Mouse (Mus musculus): Measurements from ENCODE around the gene Insc. TPM values are rescaled to one million over a fixed set of nuclear protein-coding genes. Genes with fewer than 3 reads are reported as not detected.
A peak's percentile ranks its signal among the peaks of the same experiment; 100 is the strongest.

The Insc gene
- total RNA-seq, 2 experiments from 2014 or later = 2.3 to 6.2 TPM

DNA sequence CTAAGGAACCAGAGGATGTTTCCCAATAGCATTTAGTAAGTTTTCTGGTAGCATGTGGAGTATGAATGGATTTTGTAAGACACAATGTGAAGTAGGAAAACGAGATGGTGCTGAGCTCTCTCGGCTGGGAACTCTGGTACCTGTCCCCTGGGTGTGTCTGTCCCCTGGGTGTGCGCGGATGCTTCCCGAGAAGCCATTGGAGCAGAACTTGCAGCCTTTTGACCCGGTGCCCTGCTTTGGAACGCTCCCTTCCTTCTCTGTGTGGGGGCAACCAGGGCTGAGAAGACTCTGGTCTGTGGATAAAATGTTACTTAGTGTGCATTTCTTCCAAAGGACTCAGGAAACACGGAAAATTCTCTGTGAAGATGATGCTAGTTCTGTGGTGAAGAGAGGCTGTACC, 75.3 kb downstream of the Insc start:
- no peak for DNase-seq (ENCODE audit: low spot score in 2 of 2)

DNA sequence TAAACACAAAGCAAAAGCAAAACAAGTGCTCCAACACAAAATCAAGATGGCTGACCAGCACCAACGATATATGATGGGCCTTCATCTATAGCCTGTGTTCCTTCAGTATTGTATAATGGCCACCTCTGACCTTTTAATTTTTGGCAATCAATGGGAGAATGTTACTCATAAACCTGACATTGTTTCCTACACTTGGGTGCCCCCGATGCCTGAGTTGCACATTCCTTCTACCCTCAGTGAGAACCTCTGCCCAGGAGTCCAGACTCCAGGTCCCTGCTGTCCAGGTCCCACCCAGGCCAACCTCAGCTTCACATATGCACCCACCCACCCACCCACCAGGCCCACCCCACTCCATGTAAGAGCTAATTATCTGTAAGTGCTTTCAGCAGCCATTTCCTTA, 79.2 kb downstream of the Insc start:
- DNase-seq (ENCODE audit: low spot score in 2 of 2) = no peak

DNA sequence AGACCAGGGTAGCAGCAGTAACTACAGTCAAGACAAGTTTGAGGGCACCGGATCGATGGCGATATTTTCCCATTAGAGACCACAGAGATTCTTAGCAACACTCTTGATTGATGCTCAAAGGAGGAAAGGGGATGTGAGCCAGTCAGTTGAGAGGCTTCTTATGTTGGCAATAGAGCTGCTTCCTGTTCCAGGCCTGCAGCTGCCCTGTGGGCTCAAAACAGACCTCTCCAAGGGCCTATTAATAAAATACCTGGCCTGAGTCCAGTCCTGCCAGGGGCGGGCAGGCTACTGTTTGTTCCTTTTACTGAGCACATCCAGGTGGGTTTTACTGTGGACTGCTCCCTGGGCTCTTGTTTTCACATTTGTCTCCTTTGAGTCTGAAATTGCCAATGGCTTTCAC, 83.9 kb downstream of the Insc start:
- no peak for DNase-seq (ENCODE audit: low spot score in 2 of 2)

DNA sequence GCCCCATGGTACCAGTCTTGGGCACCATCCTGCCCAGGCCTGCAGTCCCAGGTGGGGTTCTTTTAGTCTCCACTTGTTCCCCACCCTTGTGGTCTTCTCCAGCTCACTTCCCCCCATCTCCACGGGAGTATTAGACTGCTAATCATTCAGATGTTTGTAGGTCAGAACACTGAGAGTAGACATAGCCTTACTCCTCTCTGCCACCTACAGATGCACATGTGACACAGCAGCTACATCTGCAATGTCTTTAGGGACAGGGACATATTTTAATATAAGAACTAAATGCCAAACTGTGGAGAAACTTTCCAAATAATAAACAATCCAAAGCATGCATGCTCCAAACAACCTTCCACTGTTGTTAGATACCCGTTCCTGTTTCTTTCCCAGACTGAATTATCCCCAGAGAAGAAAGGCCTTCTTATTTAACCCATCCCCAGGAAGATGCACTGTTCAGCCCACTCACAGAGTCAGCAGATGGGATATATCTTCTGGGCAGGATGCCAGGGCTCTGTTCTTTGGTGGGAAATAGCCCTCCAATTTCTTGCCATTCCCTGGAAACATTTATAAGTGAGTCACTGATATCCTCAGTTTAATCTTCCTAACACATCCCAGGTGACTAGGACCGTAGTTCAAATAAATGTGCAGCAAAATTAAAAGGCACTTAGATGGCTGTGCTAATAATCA, 88.9 kb downstream of the Insc start:
- DNase-seq (ENCODE audit: low spot score in 2 of 2) = peak in 1 of 2 experiments; percentile 41

DNA sequence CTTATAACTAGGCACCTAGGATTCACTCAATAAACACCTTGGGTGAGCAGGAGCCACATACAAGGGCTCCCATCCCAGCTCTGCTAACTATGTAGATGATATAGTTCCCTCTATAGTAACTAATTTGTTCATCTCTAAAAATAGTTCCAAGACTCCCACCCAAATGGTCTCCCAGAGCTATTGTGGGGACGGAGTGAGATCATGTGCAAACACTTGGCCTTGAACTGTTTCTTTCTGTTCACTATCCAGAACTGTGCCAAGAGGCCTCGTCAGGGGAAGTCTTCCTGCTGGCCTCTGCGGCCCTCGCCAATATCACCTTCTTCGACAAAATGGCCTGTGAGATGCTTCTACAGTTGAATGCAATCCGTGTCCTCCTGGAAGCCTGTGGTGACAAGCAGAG, 91.0 kb downstream of the Insc start:
- DNase-seq (ENCODE audit: low spot score in 2 of 2) = no peak

DNA sequence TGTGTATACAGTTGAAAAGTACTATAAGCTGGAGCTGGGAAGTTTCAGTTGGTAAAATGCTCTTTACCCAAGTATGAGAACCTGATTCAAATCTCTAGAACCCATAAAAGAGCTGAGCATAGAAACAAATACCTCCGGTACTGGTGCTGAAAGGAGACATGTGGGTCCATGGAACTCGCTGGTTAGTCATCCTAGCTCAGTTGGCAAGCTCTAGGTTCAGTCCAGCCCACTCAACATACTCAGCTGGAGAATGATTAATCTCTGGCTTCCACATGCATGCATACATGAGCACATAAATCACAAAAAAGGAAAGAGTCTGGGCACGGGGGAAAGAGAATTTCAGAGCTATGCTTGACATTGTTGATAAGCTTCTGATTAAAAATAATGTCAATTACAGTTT, 93.8 kb downstream of the Insc start:
- DNase-seq (ENCODE audit: low spot score in 2 of 2) = peak in 1 of 2 experiments; percentile 18

DNA sequence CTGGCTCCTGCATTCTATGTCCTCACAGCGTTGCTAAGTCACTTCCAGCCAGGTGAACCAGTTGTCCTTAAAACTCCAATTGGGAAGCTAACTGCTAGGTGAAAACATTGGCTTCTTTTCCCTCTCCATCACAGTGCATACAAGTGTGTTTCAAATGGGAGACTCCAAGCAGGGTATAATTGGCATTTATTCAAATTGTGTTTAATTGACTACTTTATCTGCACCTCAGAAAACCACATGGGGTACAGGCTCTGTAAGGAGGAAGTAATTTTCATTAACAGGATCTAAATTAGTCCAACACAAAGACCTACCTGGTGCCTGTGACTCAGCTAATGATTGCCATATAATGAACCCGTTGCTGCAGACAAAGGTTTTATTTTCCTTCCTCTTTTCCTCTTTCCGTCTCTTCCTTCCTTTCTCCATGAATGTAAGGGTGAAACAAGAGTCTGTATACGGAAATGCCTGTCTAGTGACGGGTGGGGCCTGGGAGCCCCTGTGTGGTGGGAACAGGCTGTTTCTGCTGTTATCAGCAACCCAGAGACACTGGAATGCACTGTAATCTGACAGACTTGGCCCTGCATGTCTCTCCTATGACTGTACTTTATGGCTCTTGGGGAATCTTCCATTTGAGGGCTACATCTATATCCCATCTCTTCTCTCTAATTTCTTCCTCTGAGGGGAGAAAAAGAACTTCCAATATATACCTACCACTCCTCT, 96.7 kb downstream of the Insc start:
- DNase-seq (ENCODE audit: low spot score in 2 of 2) = no peak

DNA sequence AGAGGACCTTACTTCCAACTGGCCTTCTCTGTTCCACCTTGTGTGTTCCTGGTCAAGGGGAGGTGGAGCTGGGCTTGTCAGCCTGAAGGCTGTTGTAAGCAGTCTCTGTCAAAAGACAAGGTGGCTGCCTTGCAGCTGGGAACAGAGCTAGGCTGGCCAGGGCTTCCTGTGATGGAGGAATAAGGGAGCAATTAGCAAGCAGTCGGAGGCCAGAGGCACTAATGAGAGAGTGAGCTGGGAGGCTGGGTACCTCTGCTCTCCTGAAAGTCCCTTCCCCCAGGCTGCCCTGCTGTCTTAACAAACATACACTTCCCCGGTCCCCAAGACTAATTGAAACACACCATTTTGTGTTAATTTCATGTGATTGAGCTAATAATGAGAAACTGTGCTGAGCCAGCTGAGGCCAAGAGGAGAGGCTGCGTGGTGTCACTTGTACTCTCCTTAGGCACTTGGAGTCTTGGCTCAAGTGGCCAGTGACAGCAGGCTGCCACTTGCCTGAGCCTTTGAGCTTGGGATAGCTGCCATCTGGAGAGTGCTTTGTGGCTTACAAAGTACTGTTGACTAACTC, 99.2 kb downstream of the Insc start:
- DNase-seq (ENCODE audit: low spot score in 2 of 2) = peak; percentile 23 to 48

DNA sequence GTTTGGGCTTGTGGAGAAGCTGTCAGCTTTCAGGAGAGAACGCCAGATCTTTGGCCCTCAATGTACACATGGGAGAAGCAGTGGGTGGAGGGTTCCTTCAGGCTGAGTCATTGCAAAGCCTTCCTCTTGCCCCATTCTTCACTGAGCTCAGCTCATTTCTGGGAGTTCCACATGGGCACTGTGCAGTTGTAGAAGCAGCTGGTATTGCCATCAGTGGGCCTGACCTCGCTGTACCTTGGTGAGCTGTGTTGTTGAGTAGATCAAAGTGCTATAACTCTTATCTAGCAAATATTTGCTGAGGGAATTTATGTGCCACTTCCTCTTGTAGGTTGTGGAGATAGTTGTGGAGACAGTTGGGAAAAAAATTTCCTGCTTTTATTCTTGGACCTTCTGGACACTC, 103.7 kb downstream of the Insc start:
- DNase-seq (ENCODE audit: low spot score in 2 of 2) = no peak

DNA sequence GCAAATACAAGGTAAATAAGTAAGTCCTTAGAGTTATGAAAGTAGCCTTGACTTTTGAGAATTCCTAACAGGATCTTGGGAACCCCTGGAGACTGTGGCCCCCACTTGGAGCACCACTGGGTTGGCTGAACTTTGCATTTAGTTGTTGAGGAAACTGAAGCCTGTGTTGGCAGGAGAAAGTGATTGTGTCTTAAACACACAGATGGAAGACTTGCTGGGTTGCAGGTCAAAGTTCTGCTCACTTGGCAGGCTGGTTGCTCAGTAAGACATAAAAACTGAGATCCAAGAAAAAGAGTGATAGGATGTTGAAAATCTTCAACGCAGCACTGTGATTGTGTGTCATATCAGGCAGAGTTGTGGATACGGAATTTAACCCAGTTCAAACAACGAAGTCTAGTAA, 108.9 kb downstream of the Insc start:
- DNase-seq (ENCODE audit: low spot score in 2 of 2) = no peak

DNA sequence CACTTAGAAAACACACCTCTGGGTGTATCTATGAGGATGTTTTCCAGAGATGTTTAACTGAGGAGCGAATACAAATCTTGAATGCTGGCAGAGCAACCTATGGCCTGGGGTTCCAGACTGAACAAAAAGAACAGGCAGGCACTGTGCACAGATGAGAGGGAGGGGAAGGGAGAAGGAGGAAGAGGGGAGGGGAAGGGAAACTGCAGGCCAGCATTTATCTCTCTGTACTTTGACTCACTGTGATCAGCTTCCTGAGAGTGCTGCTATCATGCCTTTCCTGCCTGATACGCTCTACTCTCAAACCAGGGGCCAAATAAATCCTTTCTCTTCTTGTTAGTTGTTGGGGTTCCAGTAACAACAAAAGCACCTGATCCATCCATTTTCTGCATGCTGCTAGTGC, 110.7 kb downstream of the Insc start:
- no peak for DNase-seq (ENCODE audit: low spot score in 2 of 2)

DNA sequence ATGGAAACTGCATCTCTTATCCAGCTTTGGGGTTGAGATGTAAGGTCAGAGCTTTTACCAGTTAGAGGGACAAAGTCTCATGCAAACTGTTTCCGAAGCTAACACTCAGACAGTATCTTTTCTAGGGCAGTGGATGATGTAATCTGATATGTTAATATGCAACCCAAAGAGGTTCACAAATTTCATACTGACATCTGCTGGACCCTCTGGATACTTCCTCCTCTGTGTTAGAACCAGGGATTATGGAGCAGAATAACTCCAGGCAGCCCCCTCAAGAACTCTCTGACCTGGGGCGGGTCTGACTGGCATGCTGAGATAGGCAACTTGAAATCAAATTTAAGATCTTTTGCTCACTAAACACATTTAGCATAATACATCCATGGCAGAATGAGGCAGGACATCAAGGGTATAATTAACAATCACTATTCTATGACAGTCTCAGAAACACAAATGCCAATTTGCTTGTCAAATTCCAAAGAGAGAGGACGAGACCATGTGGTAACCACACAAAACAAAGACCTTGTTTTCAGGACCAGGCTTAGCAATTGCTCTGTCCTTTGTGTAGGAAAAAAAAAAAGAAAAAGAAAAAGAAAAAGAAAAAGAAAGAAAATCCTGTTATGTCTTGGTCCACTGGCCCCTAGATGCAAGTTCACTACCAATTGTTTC, 117.5 kb downstream of the Insc start:
- peak in 1 of 2 experiments; percentile 8 for DNase-seq (ENCODE audit: low spot score in 2 of 2)

DNA sequence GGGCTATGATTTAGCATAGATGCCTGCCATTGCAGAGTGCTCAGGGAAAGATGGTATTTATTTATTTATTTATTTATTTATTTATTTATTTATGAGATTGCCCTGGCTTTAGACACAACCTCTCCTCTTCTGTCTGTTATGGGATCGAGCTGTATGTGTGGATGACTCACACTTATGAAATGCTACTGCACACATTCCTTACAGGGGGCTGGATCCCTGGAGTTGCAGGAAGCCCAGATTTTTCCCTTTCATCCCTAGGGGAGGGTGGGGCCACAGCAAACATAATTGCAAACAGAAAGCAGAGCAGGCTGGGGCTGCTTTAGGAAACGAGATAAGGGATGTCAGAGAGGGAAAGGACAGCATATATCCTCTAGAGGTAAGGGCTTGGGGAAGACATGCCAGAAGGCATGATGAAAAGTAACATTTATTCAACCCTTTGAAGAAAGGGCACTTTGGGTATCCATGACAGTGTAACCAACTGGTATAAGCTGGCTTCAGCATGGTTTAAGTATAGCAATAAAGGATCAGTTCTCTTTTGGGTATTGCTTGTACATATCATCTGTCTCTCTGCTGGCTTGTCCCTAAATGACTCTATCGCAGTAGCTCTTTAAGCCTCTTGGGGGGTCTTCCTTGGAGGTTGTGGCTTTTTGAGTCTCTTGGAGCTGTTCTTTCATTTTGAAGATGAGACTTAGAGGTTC, 130.0 kb downstream of the Insc start:
- DNase-seq (ENCODE audit: low spot score in 2 of 2) = no peak

DNA sequence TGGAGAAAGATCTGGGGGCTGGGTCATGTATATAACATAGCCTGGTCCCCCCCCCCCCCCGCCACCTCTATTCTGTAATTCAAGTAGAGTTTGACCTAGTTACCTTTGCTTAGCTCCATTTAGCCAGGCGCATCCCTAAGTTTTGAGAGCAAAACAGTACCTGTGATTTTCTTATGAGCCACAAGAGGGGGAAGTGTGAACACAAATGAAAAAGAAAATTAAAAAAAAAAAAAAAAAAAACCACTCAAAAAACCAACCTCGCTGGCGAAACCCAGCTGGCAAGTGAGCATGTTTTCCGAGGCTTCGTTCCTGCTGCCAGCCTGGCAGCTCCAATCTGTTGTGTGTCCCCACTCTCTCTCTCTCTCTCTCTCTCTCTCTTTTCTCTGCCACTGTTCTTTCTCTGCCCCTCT, 130.5 kb downstream of the Insc start:
- DNase-seq (ENCODE audit: low spot score in 2 of 2) = peak; percentile 61 to 87

DNA sequence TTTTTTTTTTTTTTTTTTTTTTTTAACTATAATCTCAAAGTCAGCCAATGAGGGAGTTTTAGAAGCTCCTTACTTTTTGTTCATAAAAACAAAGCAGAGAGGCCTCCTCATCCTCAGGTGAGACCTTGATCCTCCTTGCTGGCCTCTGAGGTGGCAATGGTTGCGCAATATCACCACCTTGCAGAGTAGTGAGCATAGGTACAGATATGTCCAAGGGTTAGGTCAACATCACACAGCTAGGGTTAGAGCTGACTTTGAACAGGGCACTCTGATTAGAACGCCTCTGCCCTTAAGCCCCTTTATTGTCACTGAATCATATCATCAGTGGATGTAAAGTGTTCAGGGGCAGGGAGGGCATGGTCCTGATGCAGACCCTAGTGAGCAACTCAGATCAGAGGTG, 131.1 kb downstream of the Insc start:
- DNase-seq (ENCODE audit: low spot score in 2 of 2) = no peak

DNA sequence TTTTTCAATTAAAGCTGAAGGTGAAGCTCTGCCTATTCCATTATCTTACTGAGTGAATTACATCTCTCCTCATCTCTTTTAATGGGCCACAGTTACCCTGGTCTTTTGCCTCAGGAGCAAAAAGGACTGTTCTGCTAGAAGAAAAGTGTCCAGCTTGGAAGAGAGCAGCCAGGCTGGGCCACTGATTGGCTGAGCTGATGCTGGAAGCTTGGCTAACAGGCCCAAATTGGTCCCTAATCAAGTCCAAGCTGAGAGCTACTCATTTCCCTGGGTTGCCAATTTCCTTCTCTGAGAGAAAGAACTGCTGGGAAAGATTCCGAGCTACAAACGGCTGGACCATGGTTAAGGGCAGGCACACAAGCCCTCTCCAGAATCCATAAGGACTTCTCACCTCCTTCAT, 140.1 kb downstream of the Insc start:
- peak; percentile 9 to 70 for DNase-seq (ENCODE audit: low spot score in 2 of 2)

DNA sequence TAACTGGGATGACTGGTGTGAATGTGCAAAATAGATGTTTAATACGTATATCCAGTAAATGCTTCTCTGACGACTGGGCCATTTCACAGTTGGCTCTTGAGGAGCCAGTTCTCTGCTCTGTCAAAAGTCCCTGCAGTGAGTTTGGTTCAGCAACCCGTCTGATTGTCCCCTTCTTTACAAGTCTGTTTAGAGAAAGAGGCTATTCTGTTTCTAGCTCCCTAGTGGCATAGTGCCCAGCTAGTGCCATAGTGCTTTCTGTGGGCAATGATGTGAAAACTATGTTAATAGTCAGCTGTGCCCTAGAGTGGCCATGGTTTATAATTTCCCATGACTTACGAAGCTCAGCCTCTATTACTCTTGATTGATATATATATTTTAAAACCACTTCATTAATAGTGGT, 143.4 kb downstream of the Insc start:
- peak in 1 of 2 experiments; percentile 41 for DNase-seq (ENCODE audit: low spot score in 2 of 2)

DNA sequence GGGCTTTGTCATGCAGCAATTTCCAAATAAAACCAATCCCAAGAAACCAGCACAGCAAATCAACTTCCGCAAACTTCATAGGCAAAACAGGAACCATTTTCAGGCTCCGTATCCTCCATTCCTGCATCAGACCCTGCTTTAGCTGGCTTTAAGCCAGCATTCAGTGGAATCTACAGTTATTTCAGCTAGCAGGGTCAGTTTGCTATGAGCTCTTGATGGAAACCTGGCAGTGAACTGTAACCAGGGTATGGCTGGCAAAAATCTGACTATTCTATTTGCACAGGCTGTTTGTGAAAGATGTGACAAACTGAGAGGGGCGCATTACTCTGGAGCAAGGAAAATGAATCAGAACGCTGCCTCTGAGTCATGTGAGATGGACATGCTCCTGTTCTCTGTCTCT, 146.7 kb downstream of the Insc start:
- DNase-seq (ENCODE audit: low spot score in 2 of 2) = no peak

DNA sequence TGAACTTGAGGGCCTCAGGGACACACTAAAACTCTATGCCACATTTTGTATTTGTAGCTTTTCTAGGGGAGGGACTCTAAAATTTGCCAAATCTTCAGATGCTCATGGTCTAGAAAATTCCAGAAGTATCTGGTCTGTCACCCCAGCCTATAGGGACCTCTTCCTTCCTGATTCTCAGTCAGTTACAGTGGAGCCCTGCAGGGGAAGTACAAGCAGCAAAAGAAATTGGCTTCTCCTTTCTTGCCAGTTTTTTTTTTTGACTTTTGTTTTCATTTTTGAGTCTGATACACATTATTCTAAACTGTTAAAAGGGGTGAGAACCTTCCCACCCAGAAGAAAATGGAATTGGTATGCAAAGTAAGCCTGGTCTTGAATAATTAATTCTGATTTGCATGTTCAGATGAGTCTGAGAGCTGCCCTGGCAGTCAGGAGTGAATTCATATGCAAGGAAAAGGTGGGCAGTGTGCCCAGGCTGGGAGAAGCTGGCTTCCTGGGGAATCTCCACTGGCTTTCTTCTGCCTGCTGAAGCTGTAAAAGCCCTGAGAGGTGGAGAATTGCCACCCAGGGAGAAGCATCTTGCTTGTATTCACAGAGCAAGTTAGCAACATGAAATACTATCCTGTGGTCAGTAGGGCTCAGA, 149.2 kb downstream of the Insc start:
- peak; percentile 21 to 71 for DNase-seq (ENCODE audit: low spot score in 2 of 2)

DNA sequence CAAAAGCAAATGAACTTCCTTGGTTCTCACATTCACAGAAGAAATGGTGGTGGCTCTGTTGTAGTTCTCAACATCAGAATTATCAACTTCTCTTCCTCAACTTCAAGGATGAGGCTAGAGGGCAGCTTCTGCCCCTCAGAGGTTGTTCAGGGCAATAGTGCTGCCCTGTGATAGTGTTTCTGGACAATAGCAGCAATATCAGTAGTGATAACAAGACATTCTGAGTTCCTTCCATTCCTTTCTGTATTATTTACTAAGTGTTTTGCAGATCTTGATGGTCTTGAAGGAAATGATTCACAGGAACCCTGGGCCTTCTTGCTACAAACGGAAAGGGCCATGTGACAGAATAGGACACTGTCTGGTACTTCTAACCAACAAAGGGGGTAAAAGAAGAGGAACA, 150.4 kb downstream of the Insc start:
- DNase-seq (ENCODE audit: low spot score in 2 of 2) = no peak

Data from layer of hippocampus, postnatal 14 days (tissue).